Mouse (Mus musculus): Measurements from ENCODE around the gene Dchs1. TPM values are rescaled to one million over a fixed set of nuclear protein-coding genes. Genes with fewer than 3 reads are reported as not detected.

The Dchs1 gene
- polyA plus RNA-seq, 1 experiment from 2014 or later = 5.9 TPM

DNA sequence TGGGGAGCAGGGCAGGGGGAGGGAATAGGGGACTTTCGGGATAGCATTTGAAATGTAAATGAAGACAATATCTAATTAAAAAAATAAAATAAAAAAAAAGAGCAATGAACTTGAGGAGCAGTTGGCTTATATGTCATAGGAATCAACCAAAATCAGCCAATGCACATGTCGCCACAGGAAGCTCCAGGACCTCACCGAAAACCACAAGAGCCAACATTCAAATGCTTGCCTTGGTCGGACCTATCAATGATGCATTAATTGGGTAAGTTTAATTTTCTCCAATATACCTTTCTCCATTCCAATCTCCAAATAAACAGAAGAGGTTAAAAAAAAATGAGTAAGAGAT lies 60.5 kb downstream of the Dchs1 start:
- peaks cover 35% of the 10 kb centered on the region for H3K36me3 ChIP-seq
- no peaks in the 10 kb centered on the region for H3K4me1 ChIP-seq
- no peaks in the 10 kb centered on the region for H3K27me3 ChIP-seq (replicated peaks)
- no peak overlapping the region for H3K27ac ChIP-seq (replicated peaks)
- no peak overlapping the region for H3K4me3 ChIP-seq
- H3K9ac ChIP-seq = 0 out of 2 replicates have a peak overlapping the region, but pooled peaks have one; percentile 21
- no peak overlapping the region for H3K4me2 ChIP-seq
- no peak for ATAC-seq (ENCODE audit: extremely low read depth, insufficient number of reproducible peaks, low FRiP score, low TSS enrichment)
- 87% methylated on average over 4 of the region's 4 CpGs for WGBS
- H3K9me3 ChIP-seq = no peaks in the 10 kb centered on the region

GRCm38 (mm10) chr7:105726144-105726979 lies 61.1 kb downstream of the Dchs1 start:
- 77% methylated on average over 4 of the region's 4 CpGs for WGBS
- H3K9me3 ChIP-seq = no peaks in the 10 kb centered on the region
- H3K27me3 ChIP-seq (replicated peaks) = no peaks in the 10 kb centered on the region
- H3K4me1 ChIP-seq = no peaks in the 10 kb centered on the region
- ATAC-seq (ENCODE audit: extremely low read depth, insufficient number of reproducible peaks, low FRiP score, low TSS enrichment) = no peak
- no peak overlapping the region for H3K4me3 ChIP-seq
- H3K4me2 ChIP-seq = no peak overlapping the region
- H3K9ac ChIP-seq = 0 out of 2 replicates have a peak overlapping the region, but pooled peaks have one; percentile 21
- H3K27ac ChIP-seq (replicated peaks) = no peak overlapping the region
- H3K36me3 ChIP-seq = peaks cover 29% of the 10 kb centered on the region

DNA sequence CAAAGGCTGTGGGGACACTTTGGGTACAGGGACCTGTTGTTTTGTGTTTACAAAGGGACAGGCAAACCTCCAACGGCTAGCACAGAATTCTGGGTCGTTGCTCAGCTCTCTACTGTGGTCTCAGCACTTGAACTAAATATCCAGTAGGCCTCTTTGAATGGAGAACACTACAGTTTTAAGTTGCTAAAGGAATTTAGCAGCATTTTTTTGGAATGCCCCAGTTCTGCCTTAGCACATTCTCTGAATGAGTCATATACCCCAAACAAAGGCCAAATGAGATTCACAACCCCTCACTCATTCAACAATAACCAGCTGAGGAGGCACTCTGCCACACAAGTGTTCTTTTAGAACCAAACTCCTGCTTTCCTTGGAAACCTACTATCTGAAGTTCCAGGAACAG lies 65.5 kb downstream of the Dchs1 start:
- Histone ChIP-seq H3K27ac (replicated peaks) (no peak overlapping the region), H3K9ac (no peak overlapping the region), H3K36me3 (no peaks in the 10 kb centered on the region), H3K27me3 (replicated peaks) (no peaks in the 10 kb centered on the region), H3K9me3 (no peaks in the 10 kb centered on the region), H3K4me3 (no peak overlapping the region), H3K4me2 (no peak overlapping the region), H3K4me1 (no peaks in the 10 kb centered on the region)
- 64% methylated on average over 2 of the region's 2 CpGs for WGBS
- ATAC-seq (ENCODE audit: extremely low read depth, insufficient number of reproducible peaks, low FRiP score, low TSS enrichment) = no peak

DNA sequence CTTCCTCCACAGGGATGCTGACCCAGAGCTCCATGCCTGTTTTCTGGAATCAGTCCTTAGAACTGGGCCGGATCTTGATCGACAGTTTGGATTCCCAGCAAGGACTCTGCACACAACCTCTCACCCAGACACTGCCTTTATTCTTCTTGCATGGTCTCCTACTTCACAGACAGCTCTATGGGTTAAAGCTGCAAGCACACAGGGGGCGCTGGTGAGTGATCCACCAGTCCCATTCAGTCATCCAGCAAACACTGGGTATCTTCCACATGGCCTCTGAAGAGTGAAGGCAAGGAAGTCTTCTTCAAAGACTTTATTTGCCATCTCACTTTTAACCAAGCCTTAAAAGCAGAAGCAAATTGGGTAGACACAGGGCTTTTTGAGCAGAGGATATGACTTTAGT lies 72.1 kb downstream of the Dchs1 start:
- Histone ChIP-seq H3K27ac (replicated peaks) (no peak overlapping the region), H3K9me3 (no peaks in the 10 kb centered on the region), H3K9ac (no peak overlapping the region), H3K4me2 (no peak overlapping the region), H3K27me3 (replicated peaks) (no peaks in the 10 kb centered on the region), H3K4me3 (no peak overlapping the region), H3K36me3 (no peaks in the 10 kb centered on the region), H3K4me1 (no peaks in the 10 kb centered on the region)
- WGBS = 53% methylated on average over 3 of the region's 3 CpGs
- no peak for ATAC-seq (ENCODE audit: extremely low read depth, insufficient number of reproducible peaks, low FRiP score, low TSS enrichment)

DNA sequence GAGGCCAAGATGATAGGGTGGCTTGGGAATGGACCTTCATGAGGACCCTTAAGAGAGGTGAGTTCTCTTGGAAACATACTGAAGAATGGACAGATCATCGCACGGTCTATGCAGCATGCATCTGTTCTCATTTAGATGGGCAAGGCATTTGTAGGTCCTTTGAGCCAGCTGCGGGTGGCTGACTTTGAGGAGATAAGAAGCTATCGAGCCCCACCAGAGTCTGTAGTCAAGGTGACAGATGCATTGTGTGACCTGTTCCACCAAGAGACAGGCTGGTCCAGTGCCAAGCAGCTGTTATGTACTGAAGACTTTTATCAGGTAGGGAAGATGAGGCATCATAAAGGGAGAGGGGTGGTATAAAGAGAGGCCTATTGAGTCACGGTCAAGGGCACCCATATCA lies 78.7 kb downstream of the Dchs1 start:
- Histone ChIP-seq H3K4me3 (no peak overlapping the region), H3K4me1 (no peaks in the 10 kb centered on the region), H3K27me3 (replicated peaks) (no peaks in the 10 kb centered on the region), H3K36me3 (no peaks in the 10 kb centered on the region), H3K4me2 (no peak overlapping the region), H3K27ac (replicated peaks) (no peak overlapping the region), H3K9ac (no peak overlapping the region), H3K9me3 (no peaks in the 10 kb centered on the region)
- WGBS = 77% methylated on average over 5 of the region's 5 CpGs
- ATAC-seq (ENCODE audit: extremely low read depth, insufficient number of reproducible peaks, low FRiP score, low TSS enrichment) = no peak

DNA sequence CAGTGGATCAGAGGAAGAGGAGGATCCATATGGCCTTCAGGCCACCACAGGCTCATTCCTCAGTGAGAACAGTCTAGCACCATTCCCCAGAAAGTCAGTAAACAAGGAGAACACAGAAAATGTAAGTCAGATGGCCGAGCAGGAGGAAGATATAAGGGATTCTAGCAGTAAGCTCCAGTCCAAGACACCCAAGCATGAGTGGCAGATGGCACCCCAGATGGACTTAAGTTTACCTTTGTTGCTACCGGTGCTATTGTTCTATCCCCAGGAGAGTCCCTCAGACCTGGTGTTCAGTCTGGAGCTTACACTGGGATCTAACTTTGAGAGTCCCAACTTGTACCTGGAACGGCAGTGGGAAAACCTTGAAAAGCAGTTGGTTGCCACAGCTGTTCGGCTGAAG lies 83.6 kb downstream of the Dchs1 start:
- Histone ChIP-seq H3K27ac (replicated peaks) (no peak overlapping the region), H3K27me3 (replicated peaks) (no peaks in the 10 kb centered on the region), H3K9me3 (no peaks in the 10 kb centered on the region), H3K4me3 (no peak overlapping the region), H3K36me3 (no peaks in the 10 kb centered on the region), H3K4me2 (no peak overlapping the region), H3K4me1 (no peaks in the 10 kb centered on the region), H3K9ac (no peak overlapping the region)
- ATAC-seq (ENCODE audit: extremely low read depth, insufficient number of reproducible peaks, low FRiP score, low TSS enrichment) = no peak
- 74% methylated on average over 4 of the region's 4 CpGs for WGBS

- ATAC-seq (ENCODE audit: extremely low read depth, insufficient number of reproducible peaks, low FRiP score, low TSS enrichment) = no peak
- Histone ChIP-seq H3K9me3 (no peaks in the 10 kb centered on the region), H3K36me3 (no peaks in the 10 kb centered on the region), H3K9ac (no peak overlapping the region), H3K4me2 (no peak overlapping the region), H3K27ac (replicated peaks) (no peak overlapping the region), H3K4me1 (no peaks in the 10 kb centered on the region), H3K4me3 (no peak overlapping the region), H3K27me3 (replicated peaks) (no peaks in the 10 kb centered on the region)
- 73% methylated on average over 16 of the region's 16 CpGs for WGBS
Observed at GRCm38 (mm10) chr7:105703184-105703583, 84.3 kb downstream of the Dchs1 start.

Other genes with a start within 250 kb of the Dchs1 start
- gene Smpd1, start 233.3 kb downstream of the Dchs1 start, polyA plus RNA-seq (2015; fragmentation: Nextera tagmentation; extraction: Ambion mirVana) = 50.0 and 55.7 TPM in 2 replicates
- gene Apbb1, start 206.0 kb downstream of the Dchs1 start, polyA plus RNA-seq (2015; fragmentation: Nextera tagmentation; extraction: Ambion mirVana) = 45.6 and 48.3 TPM in 2 replicates
- 0.72 and 5.2 TPM in 2 replicates for gene Hpx, start 187.5 kb downstream of the Dchs1 start, polyA plus RNA-seq (2015; fragmentation: Nextera tagmentation; extraction: Ambion mirVana)
- gene Trim3, start 154.1 kb downstream of the Dchs1 start, polyA plus RNA-seq (2015; fragmentation: Nextera tagmentation; extraction: Ambion mirVana) = 24.2 and 24.5 TPM in 2 replicates
- 162 and 171 TPM in 2 replicates for gene Timm10b, start 147.6 kb downstream of the Dchs1 start, polyA plus RNA-seq (2015; fragmentation: Nextera tagmentation; extraction: Ambion mirVana)
- gene Arfip2, start 147.2 kb downstream of the Dchs1 start, polyA plus RNA-seq (2015; fragmentation: Nextera tagmentation; extraction: Ambion mirVana) = 41.7 and 50.5 TPM in 2 replicates
- gene Gm45799, start 147.1 kb downstream of the Dchs1 start, polyA plus RNA-seq (2015; fragmentation: Nextera tagmentation; extraction: Ambion mirVana) = 23.5 and 31.6 TPM in 2 replicates
- 0.44 and 0.60 TPM in 2 replicates for gene Dnhd1, start 136.8 kb downstream of the Dchs1 start, polyA plus RNA-seq (2015; fragmentation: Nextera tagmentation; extraction: Ambion mirVana)
- 354 and 386 TPM in 2 replicates for gene Ilk, start 51.1 kb downstream of the Dchs1 start, polyA plus RNA-seq (2015; fragmentation: Nextera tagmentation; extraction: Ambion mirVana)
- gene Rrp8, start 50.3 kb downstream of the Dchs1 start, polyA plus RNA-seq (2015; fragmentation: Nextera tagmentation; extraction: Ambion mirVana) = 25.0 and 25.1 TPM in 2 replicates
- 120 and 134 TPM in 2 replicates for gene Taf10, start 43.3 kb downstream of the Dchs1 start, polyA plus RNA-seq (2015; fragmentation: Nextera tagmentation; extraction: Ambion mirVana)
- gene Tpp1, start 35.4 kb downstream of the Dchs1 start, polyA plus RNA-seq (2015; fragmentation: Nextera tagmentation; extraction: Ambion mirVana) = 80.7 and 88.2 TPM in 2 replicates
- gene Mrpl17, start 23.4 kb upstream of the Dchs1 start, polyA plus RNA-seq (2015; fragmentation: Nextera tagmentation; extraction: Ambion mirVana) = 226 and 239 TPM in 2 replicates
- 0.56 TPM in 1 of 2 replicates, not detected in the other for gene Gm4070, start 166.3 kb upstream of the Dchs1 start, polyA plus RNA-seq (2015; fragmentation: Nextera tagmentation; extraction: Ambion mirVana)